Mouse (Mus musculus) adipose tissue, adult 10 weeks (tissue): ENCODE data around the gene Slc1a6. TPM values are rescaled to one million over a fixed set of nuclear protein-coding genes. Genes with fewer than 3 reads are reported as not detected.

Experiments used
- polyA plus RNA-seq: library from polyadenylated mRNA; stranded (reverse); fragments of 350-450 nt; fragmentation: Illumina TruSeq; extraction: RNeasy Lipid Tissue Mini Kit (QIAGEN cat#74804); gene quantifications from one replicate; pipeline ENCODE4 v1.2.3, GENCODE M21; 2014; ENCODE audit warnings: low read depth, low replicate concordance

The Slc1a6 gene
- polyA plus RNA-seq: 0.15 TPM

GRCm38 (mm10) chr10:78779981-78780651 lies at the start of gene Slc1a6:
Slc1a6 (plus strand) TSS chr10:78780496.

GRCm38 (mm10) chr10:78752452-78753191 lies 27.7 kb upstream of the Slc1a6 start, which contains the start of gene Ccdc105:
Ccdc105 (minus strand) TSS chr10:78753065.

DNA sequence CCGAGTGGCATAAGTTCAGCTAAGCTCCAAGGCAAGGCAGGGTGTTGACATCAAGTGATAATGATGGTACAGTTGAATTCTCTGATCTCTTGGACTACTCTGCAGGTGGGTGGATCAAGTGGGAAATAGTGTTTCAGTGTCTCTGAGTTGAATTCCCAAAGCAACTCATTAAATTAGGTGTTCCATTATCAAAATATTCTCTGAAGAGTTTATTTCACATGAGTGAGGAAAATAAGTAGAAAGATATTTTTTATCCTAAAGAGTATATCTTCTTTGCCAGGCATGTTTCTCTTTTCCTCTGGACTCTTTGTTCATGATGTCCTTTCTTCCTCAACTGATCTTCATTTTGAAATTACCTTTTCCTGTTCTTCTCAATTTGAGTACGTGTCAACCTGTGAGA lies 71.8 kb downstream of the Slc1a6 start, which contains the start of gene Olfr1356:
Gene Olfr1356 (minus strand): TSS at position 101 of the 400 bp plus-strand sequence.

Other genes starting within 250 kb of the Slc1a6 start
- 62.0 TPM for gene Ilvbl, start 206.2 kb upstream of the Slc1a6 start, polyA plus RNA-seq
- 18.3 TPM for gene Syde1, start 188.5 kb upstream of the Slc1a6 start, polyA plus RNA-seq
- gene Olfr1357, start 162.4 kb upstream of the Slc1a6 start, polyA plus RNA-seq: not detected
- gene Casp14, start 62.2 kb upstream of the Slc1a6 start, polyA plus RNA-seq: 0.17 TPM
- 1.6 TPM for gene Ccdc105, start 27.4 kb upstream of the Slc1a6 start, polyA plus RNA-seq
- not detected for gene Olfr1356, start 71.7 kb downstream of the Slc1a6 start, polyA plus RNA-seq
- gene Olfr1355, start 95.0 kb downstream of the Slc1a6 start, polyA plus RNA-seq: not detected
- gene Olfr1354, start 132.7 kb downstream of the Slc1a6 start, polyA plus RNA-seq: not detected
- gene Olfr8, start 170.1 kb downstream of the Slc1a6 start, polyA plus RNA-seq: not detected
- not detected for gene Olfr1353, start 182.8 kb downstream of the Slc1a6 start, polyA plus RNA-seq
- gene Olfr1352, start 200.6 kb downstream of the Slc1a6 start, polyA plus RNA-seq: not detected
- not detected for gene Olfr1351, start 232.0 kb downstream of the Slc1a6 start, polyA plus RNA-seq
- not detected for gene Olfr57, start 248.2 kb downstream of the Slc1a6 start, polyA plus RNA-seq